Mouse (Mus musculus): ENCODE data around the gene Gpatch1.
A peak's percentile ranks its signal among the peaks of the same experiment; 100 is the strongest.
"Not testable (repeated sequence)": the region's sequence is repeated elsewhere in the genome, so short reads cannot be mapped to it uniquely, and the experiment has no call there.

The Gpatch1 gene

GRCm38 (mm10) chr7:35322732-35323420, 4.6 kb upstream of the Gpatch1 start:
- no peak for DNase-seq (ENCODE audit: low spot score)

- no peak for DNase-seq (ENCODE audit: low spot score)
Observed at GRCm38 (mm10) chr7:35322161-35322560, 3.9 kb upstream of the Gpatch1 start.

DNA sequence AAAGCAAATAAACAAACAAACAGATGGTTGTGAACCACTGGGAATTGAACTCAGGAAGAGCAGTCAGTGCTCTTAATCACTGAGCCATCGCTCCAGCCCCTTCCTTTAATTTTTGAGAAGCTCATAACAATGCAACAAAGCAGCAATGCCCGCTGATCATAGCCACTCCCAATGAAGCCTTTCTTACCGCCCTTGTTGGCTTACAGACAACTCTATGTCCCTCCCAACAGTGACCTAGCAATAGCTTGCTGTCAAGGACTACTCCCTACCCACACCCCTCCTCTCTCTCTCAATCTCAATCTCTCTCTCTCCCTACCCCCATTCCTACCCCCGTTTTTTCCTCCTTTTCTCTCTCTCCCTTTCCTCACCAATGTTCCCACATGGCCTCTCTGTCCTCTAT, 1.5 kb upstream of the Gpatch1 start:
- no peak for DNase-seq (ENCODE audit: low spot score)

- DNase-seq (ENCODE audit: low spot score) = not testable (repeated sequence)
Observed at GRCm38 (mm10) chr7:35319221-35319620, 981 bp upstream of the Gpatch1 start.

- DNase-seq (ENCODE audit: low spot score) = peak; percentile 51
Observed at GRCm38 (mm10) chr7:35314156-35314555, 4.1 kb downstream of the Gpatch1 start.

GRCm38 (mm10) chr7:35311214-35311613, 7.0 kb downstream of the Gpatch1 start:
- no peak for DNase-seq (ENCODE audit: low spot score)

DNA sequence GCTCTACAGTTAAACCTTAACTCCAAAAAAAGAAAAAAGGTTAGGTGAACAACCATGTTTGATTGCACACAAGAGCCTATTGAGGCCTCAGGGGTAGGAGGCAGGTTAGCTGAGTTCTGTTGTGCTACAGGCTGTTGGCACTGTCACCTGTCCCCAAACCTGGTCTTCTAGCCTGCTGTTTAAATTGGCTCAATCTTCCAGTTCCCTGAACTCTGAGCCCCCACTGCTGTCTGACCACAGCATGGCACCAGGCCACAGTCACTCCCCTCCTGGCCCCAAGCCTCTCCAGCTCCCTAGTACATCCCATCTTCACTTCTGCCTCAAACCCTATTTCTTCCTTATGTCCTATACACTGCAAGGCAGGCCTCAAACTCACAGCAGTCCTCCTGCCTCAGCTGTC, 17.4 kb downstream of the Gpatch1 start:
- no peak for DNase-seq (ENCODE audit: low spot score)

GRCm38 (mm10) chr7:35299656-35300055, 18.6 kb downstream of the Gpatch1 start:
- no peak for DNase-seq (ENCODE audit: low spot score)

- no peak for DNase-seq (ENCODE audit: low spot score)
Observed at GRCm38 (mm10) chr7:35297886-35298285, 20.4 kb downstream of the Gpatch1 start.

- no peak for DNase-seq (ENCODE audit: low spot score)
Observed at GRCm38 (mm10) chr7:35295631-35296030, 22.6 kb downstream of the Gpatch1 start.

GRCm38 (mm10) chr7:35293464-35293863, 24.8 kb downstream of the Gpatch1 start:
- DNase-seq (ENCODE audit: low spot score) = no peak

DNA sequence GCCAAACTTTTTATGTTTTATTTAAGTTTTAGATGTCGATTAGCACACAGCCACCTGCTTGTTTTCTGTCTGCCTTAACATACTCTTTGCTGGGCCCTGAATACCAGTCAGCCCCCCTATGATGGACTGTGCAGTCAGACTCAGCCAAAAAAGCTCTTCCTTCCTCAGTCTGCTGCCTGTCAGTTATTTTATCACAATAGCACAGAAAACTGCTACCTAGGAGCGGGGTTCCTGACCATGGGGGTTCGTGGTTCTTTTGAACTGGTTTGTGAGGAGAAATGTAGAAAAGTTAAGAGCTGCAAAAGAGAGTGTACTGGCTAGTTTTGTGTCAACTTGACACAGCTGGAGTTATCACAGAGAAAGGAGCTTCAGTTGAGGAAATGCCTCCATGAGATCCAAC, 39.3 kb downstream of the Gpatch1 start:
- DNase-seq (ENCODE audit: low spot score) = no peak

DNA sequence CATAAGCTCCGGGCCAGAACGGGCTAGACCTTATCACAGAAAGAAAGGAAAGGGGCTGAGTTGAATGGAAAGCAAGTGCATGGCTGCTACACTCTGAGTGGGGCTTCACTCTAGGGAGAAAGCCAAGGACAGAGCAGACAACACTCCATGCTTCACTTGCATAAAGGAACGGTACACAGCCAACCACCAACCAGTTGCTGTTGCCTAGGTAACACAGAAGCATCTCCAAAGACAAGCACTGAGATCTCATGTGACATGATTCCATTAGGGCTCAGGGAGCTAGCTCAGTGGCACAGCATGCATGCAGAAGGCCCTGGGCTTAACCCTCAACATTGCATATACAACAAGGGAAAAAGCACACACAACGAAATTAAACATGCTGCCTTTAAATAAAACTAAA, 40.8 kb downstream of the Gpatch1 start:
- DNase-seq (ENCODE audit: low spot score) = no peak

GRCm38 (mm10) chr7:35269443-35270024, 48.7 kb downstream of the Gpatch1 start:
- peak; percentile 63 for DNase-seq (ENCODE audit: low spot score)

DNA sequence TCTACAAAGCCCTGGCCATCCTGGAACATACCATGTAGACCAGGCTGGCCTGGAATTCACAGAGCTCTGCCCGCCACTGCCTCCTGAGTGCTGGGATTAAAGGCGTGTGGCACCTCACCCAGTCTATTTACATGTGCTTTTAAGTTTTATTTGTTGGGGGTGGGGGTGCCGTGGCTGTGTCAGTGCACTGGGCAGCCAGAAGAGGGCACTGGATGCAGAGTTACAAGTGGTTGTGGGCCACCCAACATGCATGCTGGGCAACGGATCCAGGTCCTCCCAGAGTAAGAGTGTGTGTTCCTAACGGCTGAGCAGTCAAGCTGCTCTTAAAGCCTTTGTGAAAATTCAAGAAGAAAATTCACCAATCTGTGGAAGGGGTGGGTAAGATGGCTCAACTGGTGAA, 50.4 kb downstream of the Gpatch1 start:
- DNase-seq (ENCODE audit: low spot score) = no peak

DNA sequence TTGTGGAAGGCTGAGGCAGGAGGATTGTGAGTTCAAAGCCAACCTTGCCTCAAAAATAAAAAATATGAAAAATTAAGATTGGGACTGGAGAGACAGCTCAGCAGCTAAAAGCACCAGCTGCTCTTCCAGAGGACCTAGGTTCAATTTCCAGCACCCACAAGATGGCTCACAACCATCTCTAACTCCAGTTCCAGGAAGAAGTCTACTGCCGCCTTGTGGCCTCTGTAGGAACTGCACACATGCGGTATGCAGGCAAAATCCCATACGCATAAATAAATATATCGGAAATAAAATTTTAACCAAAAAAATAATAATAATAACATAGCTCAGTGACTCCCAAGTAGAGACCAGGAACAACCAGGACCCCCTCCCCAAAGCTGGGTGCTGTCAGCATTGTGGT, 51.6 kb downstream of the Gpatch1 start:
- DNase-seq (ENCODE audit: low spot score) = no peak

DNA sequence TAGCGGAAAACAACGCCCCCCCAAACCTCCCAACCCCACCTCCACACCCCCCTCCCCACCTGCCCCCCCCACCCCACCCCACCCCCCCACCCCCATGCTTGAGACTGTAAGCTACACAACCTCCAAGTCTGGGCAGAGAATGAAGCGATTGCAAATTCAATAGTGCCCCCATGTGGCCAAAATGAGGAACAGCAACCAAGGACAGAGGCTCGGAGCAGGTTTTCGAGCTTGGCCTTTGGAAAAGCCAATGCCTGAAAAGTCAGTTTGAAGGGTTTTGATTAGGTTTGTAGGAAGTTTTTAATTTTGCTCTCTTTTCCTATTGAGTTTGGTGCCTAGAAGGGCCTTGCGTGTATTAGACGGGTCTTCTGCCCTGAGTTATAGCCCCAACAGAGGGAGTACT, 53.5 kb downstream of the Gpatch1 start:
- DNase-seq (ENCODE audit: low spot score) = peak; percentile 46

DNA sequence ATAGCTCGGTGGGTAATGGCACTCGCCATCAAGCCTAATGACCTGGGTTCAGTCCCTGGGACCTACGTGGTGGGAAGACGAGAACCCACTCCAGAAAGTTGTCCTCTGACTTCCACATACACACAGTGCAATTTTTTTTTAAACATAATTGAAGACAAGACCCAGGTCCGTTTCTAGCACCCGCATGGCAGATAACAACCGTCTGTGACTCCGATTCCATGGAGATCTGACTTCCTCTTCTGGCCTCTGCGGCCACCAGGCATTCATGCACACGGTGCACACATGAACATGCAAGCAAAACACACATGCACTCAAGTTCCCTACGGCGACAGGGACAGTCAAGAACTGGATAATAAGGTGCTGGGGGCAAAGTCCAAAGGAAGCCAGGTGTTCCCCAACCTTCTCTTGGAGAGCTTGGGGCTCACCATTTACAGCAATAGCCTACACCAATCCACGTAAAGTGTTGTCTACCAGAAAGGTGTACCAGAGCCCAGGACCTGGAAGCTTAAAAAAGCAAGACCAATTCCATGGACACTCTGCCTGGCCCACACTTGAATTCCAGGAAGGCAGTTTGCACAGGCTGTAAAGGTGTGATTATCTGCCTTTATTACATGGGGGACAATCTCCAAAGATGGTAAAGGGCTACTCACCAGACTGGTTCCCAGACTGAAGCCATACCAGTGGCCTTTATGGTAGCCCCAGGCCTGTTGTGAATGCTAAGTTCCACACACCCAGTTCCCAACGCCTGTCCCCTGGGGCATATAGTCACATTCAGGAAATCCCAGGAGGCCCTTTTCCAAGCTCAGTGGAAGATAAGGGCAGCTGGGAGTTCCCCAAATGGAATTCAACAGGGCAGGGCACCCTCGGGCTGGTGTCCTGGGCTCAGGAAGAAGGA, 54.4 kb downstream of the Gpatch1 start:
- no peak for DNase-seq (ENCODE audit: low spot score)

GRCm38 (mm10) chr7:35259384-35259783, 58.9 kb downstream of the Gpatch1 start:
- no peak for DNase-seq (ENCODE audit: low spot score)

GRCm38 (mm10) chr7:35258294-35258693, 59.9 kb downstream of the Gpatch1 start:
- no peak for DNase-seq (ENCODE audit: low spot score)

DNA sequence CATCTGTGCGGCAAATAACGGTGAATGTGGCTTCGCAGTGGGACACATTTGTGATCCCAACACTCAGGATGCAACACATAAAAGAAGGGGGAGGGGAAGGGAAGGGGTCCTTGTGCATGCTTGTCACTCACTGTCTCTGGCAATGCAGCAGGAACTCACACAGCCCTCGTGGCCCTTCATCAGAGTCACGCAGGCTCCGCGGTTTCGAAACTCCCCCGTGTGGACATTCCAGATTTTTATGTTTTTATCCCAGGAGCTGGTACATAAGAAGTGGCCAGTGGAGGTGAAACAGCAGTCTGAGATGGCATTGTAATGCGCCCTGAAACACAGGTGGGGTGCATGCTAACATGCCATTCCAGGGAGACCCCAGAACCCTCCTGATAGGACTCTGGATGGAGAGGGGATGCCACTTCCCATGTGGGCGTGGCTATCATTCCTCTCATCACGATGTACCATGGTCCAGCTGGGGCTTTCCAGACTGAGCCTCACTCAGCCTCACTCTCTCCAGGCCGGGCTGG, 66.1 kb downstream of the Gpatch1 start:
- DNase-seq (ENCODE audit: low spot score) = no peak

DNA sequence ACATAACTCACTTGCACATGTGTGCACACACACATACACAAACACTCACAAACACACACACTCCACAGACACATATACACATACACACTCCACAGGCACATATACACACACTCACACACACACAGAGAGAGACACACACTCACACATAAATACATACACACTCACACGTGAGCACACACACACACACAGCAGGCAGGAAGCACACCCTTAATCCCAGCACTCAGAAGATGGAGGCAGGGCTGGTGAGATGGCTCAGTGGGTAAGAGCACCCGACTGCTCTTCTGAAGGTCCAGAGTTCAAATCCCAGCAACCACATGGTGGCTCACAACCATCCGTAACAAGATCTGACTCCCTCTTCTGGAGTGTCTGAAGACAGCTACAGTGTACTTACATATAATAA, 80.3 kb downstream of the Gpatch1 start:
- DNase-seq (ENCODE audit: low spot score) = not testable (repeated sequence)

DNA sequence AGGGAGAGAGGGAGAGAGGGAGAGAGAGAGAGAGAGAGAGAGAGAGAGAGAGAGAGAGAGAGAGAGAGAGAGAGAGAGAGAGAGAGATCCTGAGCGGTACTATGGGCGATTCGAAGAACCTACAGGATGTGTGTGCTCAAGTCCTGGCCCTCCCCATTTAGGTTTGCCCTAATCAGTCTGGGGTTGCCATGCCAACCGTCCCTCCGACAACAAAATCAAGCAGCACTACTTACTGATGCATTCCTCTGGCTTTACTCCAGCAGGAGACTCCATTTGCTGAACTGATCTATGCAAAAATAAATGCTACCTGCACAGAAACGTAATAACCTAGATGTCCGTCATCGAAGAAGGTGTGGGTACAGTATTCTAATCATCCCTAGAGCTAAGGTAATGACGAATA, 82.9 kb downstream of the Gpatch1 start:
- peak; percentile 51 for DNase-seq (ENCODE audit: low spot score)

All from yolk sac, embryonic 10.5 days (tissue).